Mouse (Mus musculus): ENCODE measurements around the gene Zmynd8. TPM values are rescaled to one million over a fixed set of nuclear protein-coding genes. Genes with fewer than 3 reads are reported as not detected.

Zmynd8 gene
- polyA plus RNA-seq, 1 experiment from 2014 or later = 63.4 TPM

GRCm38 (mm10) chr2:165867549-165867948, 31.3 kb downstream of the Zmynd8 start:
- Histone ChIP-seq H3K27ac (peak overlapping the region; percentile 79), H3K4me1 (replicated peaks; ENCODE audit: control insufficient read depth, insufficient read depth, low read length) (peaks cover 49% of the 10 kb centered on the region), H3K4me3 (replicated peaks; ENCODE audit: low read length) (no peak overlapping the region), H3K4me2 (replicated peaks) (no peak overlapping the region), H3K9ac (peak overlapping the region; percentile 14; the same call in 1 of the 2 replicates), H3K9me3 (ENCODE audit: control insufficient read depth, low read length) (no peaks in the 10 kb centered on the region), H3K36me3 (replicated peaks; ENCODE audit: control insufficient read depth, insufficient read depth) (peaks cover 8% of the 10 kb centered on the region; the same call in 1 of the 2 replicates), H3K27me3 (ENCODE audit: control insufficient read depth, insufficient read depth, low read length) (no peaks in the 10 kb centered on the region)
- ATAC-seq (ENCODE audit: low FRiP score) (no peak), DNase-seq (ENCODE audit: low spot score) (no peak)
- 53% methylated on average over 9 of the region's 9 CpGs for WGBS

DNA sequence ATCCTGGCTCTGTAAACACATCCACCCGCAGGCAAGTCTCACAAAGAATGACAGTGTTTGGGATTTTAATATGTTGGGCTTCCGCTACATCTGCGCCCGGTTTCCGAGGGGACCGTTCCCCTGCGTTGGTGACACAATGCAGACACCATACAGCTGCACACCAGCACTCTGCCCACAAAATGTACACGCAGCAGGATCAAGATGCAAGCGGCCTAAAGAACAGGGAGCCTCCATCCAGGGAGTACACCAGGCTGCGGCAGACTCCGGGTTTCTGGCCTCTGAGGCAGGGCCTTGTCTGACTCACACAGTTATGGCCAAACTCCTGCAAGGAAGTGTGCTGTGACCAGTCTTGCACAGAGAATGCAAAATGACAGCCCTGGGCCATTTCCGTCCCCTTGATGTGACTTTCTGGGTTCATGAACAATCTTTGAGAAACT, 31.8 kb downstream of the Zmynd8 start:
- Histone ChIP-seq H3K9ac (peak overlapping the region; percentile 29), H3K36me3 (replicated peaks; ENCODE audit: control insufficient read depth, insufficient read depth) (peaks cover 8% of the 10 kb centered on the region; the same call in 1 of the 2 replicates), H3K27ac (peak overlapping the region; percentile 79), H3K9me3 (ENCODE audit: control insufficient read depth, low read length) (no peaks in the 10 kb centered on the region), H3K4me1 (replicated peaks; ENCODE audit: control insufficient read depth, insufficient read depth, low read length) (peaks cover 49% of the 10 kb centered on the region), H3K4me3 (replicated peaks; ENCODE audit: low read length) (no peak overlapping the region), H3K4me2 (replicated peaks) (peak overlapping the region; percentile 15; the same call in 1 of the 2 replicates), H3K27me3 (ENCODE audit: control insufficient read depth, insufficient read depth, low read length) (no peaks in the 10 kb centered on the region)
- 33% methylated on average over 12 of the region's 12 CpGs for WGBS
- DNase-seq (ENCODE audit: low spot score) (no peak), ATAC-seq (ENCODE audit: low FRiP score) (peak; percentile 47; the same call in 1 of the 2 replicates)

DNA sequence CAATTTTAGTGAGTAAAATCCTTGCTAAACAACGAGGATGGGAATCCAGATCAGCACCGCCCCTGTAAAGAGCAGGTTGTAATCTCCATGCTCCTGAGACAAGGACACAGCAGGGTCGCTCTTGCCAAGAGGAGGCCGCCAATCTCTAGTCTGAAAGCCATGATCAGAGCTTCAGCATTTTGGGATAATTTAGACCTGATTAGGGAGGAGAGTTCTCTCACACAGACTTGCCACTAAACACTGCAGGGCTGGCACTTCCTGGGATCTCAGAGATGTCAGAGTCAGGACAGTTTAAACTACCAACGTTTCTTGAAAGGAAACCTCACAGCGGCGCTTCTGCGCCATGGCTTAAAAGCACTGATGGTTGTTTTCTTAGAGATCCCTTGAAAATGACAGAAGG, 32.4 kb downstream of the Zmynd8 start:
- DNase-seq (ENCODE audit: low spot score) (no peak), ATAC-seq (ENCODE audit: low FRiP score) (no peak)
- WGBS = 40% methylated on average over 8 of the region's 8 CpGs
- peaks cover 49% of the 10 kb centered on the region for H3K4me1 ChIP-seq (replicated peaks; ENCODE audit: control insufficient read depth, insufficient read depth, low read length)
- peak overlapping the region; percentile 29 for H3K9ac ChIP-seq
- H3K27me3 ChIP-seq (ENCODE audit: control insufficient read depth, insufficient read depth, low read length) = no peaks in the 10 kb centered on the region
- no peak overlapping the region for H3K4me2 ChIP-seq (replicated peaks)
- H3K27ac ChIP-seq = peak overlapping the region; percentile 79
- no peak overlapping the region for H3K4me3 ChIP-seq (replicated peaks; ENCODE audit: low read length)
- peaks cover 8% of the 10 kb centered on the region; the same call in 1 of the 2 replicates for H3K36me3 ChIP-seq (replicated peaks; ENCODE audit: control insufficient read depth, insufficient read depth)
- no peaks in the 10 kb centered on the region for H3K9me3 ChIP-seq (ENCODE audit: control insufficient read depth, low read length)

- Histone ChIP-seq H3K4me2 (replicated peaks) (no peak overlapping the region), H3K27me3 (ENCODE audit: control insufficient read depth, insufficient read depth, low read length) (no peaks in the 10 kb centered on the region), H3K9ac (no peak overlapping the region), H3K4me3 (replicated peaks; ENCODE audit: low read length) (no peak overlapping the region), H3K9me3 (ENCODE audit: control insufficient read depth, low read length) (no peaks in the 10 kb centered on the region), H3K36me3 (replicated peaks; ENCODE audit: control insufficient read depth, insufficient read depth) (no peaks in the 10 kb centered on the region), H3K27ac (no peak overlapping the region), H3K4me1 (replicated peaks; ENCODE audit: control insufficient read depth, insufficient read depth, low read length) (peaks cover 49% of the 10 kb centered on the region)
- no peak for DNase-seq (ENCODE audit: low spot score)
- no peak for ATAC-seq (ENCODE audit: low FRiP score)
- WGBS = 74% methylated on average over 3 of the region's 3 CpGs
These were observed 34.0 kb downstream of the Zmynd8 start for GRCm38 (mm10) chr2:165864769-165865168.

DNA sequence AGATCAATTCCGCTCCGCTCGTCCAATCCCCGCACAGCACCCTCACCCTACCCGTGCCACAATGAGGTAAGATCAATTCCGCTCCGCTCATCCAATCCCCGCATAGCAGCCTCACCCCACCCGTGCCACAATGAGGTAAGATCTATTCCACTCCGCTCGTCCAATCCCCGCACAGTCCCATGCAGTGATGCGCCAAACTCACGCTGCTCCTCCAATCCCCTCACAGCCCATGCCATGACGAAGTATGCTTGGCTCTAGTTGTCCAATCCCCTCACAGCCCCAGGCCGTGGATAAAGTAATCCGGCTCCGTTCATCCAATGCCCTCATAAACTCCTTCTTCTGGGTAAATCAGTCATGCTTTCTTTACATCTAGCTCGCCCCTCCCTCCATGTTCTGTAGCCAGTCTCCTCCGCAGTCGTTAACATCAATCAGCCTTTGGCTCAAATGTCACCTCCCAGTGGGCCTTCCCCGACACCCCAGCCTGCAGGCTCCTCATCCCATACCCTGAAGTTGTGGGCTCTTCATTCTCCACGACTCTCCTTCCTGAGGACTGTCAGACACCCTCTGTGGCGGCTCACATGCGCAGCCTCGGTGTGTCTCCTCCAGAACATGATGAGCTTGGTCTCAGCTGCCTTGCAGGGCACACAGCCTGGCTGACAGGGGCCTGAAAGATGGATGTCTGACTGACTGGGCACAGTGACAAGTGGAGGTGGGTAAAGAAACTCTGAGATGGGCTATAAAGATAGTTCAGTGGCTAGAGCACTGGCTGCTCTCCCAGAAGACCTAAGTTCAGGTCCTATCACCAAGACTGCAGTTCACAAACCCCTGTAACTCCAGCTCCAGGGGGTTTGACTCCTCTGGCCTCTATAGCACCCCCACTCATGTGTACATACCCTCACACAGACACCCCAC, 36.9 kb downstream of the Zmynd8 start:
- no peaks in the 10 kb centered on the region for H3K9me3 ChIP-seq (ENCODE audit: control insufficient read depth, low read length)
- no peak overlapping the region for H3K4me3 ChIP-seq (replicated peaks; ENCODE audit: low read length)
- H3K9ac ChIP-seq = no peak overlapping the region
- peaks cover 49% of the 10 kb centered on the region for H3K4me1 ChIP-seq (replicated peaks; ENCODE audit: control insufficient read depth, insufficient read depth, low read length)
- no peaks in the 10 kb centered on the region for H3K27me3 ChIP-seq (ENCODE audit: control insufficient read depth, insufficient read depth, low read length)
- WGBS = 62% methylated on average over 26 of the region's 26 CpGs
- H3K36me3 ChIP-seq (replicated peaks; ENCODE audit: control insufficient read depth, insufficient read depth) = no peaks in the 10 kb centered on the region
- no peak overlapping the region for H3K4me2 ChIP-seq (replicated peaks)
- H3K27ac ChIP-seq = peak overlapping the region; percentile 4; the same call in 1 of the 2 replicates
- DNase-seq (ENCODE audit: low spot score) = no peak
- ATAC-seq (ENCODE audit: low FRiP score) = 0 out of 2 replicates have a peak, but pooled peaks have one; percentile 50

DNA sequence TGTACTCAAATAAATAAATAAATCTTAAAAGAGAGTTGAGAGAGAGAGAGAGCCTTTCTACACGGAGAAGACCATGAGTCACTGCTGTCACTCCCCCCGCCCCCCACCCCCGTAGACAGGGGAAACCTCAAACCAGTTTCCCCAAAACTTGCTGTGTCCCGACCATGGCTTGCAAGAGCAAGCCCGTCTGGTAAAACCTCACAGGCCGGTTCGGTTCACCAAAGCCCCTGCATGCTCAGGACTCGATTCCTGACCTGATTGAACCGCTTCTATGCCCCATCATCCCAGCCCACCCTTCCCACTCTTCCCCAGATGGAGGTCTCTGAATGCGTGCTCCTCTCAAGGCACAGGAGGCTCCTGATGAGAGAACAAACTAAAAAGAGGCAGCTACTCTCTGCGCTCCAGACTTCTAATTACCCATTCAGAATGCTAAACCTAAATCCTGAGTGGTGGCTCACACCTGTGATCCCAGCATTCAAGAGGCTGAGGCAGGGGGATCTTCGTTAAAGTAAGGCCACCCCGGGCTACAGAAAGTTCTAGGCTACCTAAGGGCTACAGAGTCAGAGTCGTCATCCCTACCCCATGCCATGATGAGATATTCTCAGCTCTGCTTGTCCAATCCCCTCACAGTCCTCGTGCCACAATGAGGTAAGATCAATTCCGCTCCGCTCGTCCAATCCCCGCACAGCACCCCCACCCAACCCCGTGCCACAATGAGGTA, 37.7 kb downstream of the Zmynd8 start:
- Histone ChIP-seq H3K27me3 (ENCODE audit: control insufficient read depth, insufficient read depth, low read length) (no peaks in the 10 kb centered on the region), H3K4me3 (replicated peaks; ENCODE audit: low read length) (no peak overlapping the region), H3K4me2 (replicated peaks) (no peak overlapping the region), H3K9me3 (ENCODE audit: control insufficient read depth, low read length) (no peaks in the 10 kb centered on the region), H3K36me3 (replicated peaks; ENCODE audit: control insufficient read depth, insufficient read depth) (no peaks in the 10 kb centered on the region), H3K27ac (no peak overlapping the region), H3K4me1 (replicated peaks; ENCODE audit: control insufficient read depth, insufficient read depth, low read length) (peaks cover 49% of the 10 kb centered on the region), H3K9ac (no peak overlapping the region)
- no peak for ATAC-seq (ENCODE audit: low FRiP score)
- 92% methylated on average over 20 of the region's 20 CpGs for WGBS
- DNase-seq (ENCODE audit: low spot score) = no peak

GRCm38 (mm10) chr2:165860447-165860846, 38.4 kb downstream of the Zmynd8 start:
- H3K9me3 ChIP-seq (ENCODE audit: control insufficient read depth, low read length) = no peaks in the 10 kb centered on the region
- H3K27me3 ChIP-seq (ENCODE audit: control insufficient read depth, insufficient read depth, low read length) = no peaks in the 10 kb centered on the region
- H3K27ac ChIP-seq = peak overlapping the region; percentile 91; the same call in 1 of the 2 replicates
- H3K4me1 ChIP-seq (replicated peaks; ENCODE audit: control insufficient read depth, insufficient read depth, low read length) = peaks cover 54% of the 10 kb centered on the region
- no peak overlapping the region for H3K4me3 ChIP-seq (replicated peaks; ENCODE audit: low read length)
- ATAC-seq (ENCODE audit: low FRiP score) (no peak), DNase-seq (ENCODE audit: low spot score) (no peak)
- H3K9ac ChIP-seq = no peak overlapping the region
- H3K4me2 ChIP-seq (replicated peaks) = no peak overlapping the region
- H3K36me3 ChIP-seq (replicated peaks; ENCODE audit: control insufficient read depth, insufficient read depth) = no peaks in the 10 kb centered on the region
- WGBS = 97% methylated on average over 6 of the region's 6 CpGs

GRCm38 (mm10) chr2:165858453-165859384, 40.1 kb downstream of the Zmynd8 start:
- ATAC-seq (ENCODE audit: low FRiP score) (no peak), DNase-seq (ENCODE audit: low spot score) (no peak)
- H3K4me1 ChIP-seq (replicated peaks; ENCODE audit: control insufficient read depth, insufficient read depth, low read length) = peaks cover 65% of the 10 kb centered on the region
- H3K9ac ChIP-seq = peak overlapping the region; percentile 55
- H3K4me2 ChIP-seq (replicated peaks) = peak overlapping the region; percentile 39
- no peak overlapping the region for H3K4me3 ChIP-seq (replicated peaks; ENCODE audit: low read length)
- H3K27me3 ChIP-seq (ENCODE audit: control insufficient read depth, insufficient read depth, low read length) = no peaks in the 10 kb centered on the region
- no peaks in the 10 kb centered on the region for H3K9me3 ChIP-seq (ENCODE audit: control insufficient read depth, low read length)
- peak overlapping the region; percentile 91 for H3K27ac ChIP-seq
- WGBS = 5% methylated on average over 12 of the region's 12 CpGs
- no peaks in the 10 kb centered on the region for H3K36me3 ChIP-seq (replicated peaks; ENCODE audit: control insufficient read depth, insufficient read depth)

Measured in hindbrain, embryonic 14.5 days (tissue).